Mouse (Mus musculus) erythroblast, adult 5-6 weeks (primary cell): ENCODE data around the gene Rrh. TPM values are rescaled to one million over a fixed set of nuclear protein-coding genes. Genes with fewer than 3 reads are reported as not detected.

Source experiments
- ATAC-seq: replicated peaks from 2 replicates; pipeline ENCODE4 v1.8.0; 2016; ENCODE audit warnings: moderate number of reproducible peaks, mild to moderate bottlenecking, moderate TSS enrichment, inconsistent platforms; ENCODE audit not compliant: poor library complexity, low FRiP score, severe bottlenecking
- total RNA-seq, 2 experiments: library from RNA; stranded (forward) in 1 of 2; stranded (reverse) in 1 of 2; fragments of 150-400 nt in 1 of 2; fragments of 200-764, 138-1000 nt in 1 of 2; gene quantifications; 2 replicates each; pipeline versions ENCODE4 v1.2.3 to v1.2.4; 2015 to 2017; ENCODE audit warnings: low replicate concordance in 2 of 2

The Rrh gene
- total RNA-seq (2015; ENCODE audit: low replicate concordance) (not detected in 2 replicates), total RNA-seq (2017; ENCODE audit: low replicate concordance) (not detected in 2 replicates)

DNA sequence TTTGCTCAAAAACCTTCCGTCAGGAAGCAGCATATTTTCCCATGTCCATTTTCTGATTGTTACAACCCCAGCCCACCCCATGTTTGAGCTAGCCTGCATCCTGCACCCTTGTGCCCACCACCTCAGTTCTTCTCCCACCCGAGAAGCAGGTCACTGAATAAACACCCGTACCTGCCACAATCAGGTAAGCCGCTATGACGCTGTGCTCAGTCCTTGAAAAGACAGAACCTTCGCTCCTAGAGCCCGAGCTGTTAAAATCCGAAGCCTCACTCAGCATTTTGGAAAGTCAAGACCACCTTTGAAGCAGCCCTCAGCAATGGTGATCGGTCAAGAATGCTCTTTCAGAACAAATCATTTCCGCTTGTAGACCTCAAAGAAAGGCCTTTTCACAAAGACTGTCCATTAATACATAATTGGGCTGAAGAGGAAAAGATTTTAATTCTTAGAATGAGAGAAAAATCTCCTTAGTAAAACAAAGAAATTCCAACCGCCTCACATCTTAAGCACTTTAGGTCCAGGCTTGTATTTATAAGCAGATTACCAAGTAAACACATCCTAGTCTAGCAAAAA is at the start of gene Rrh:
Gene Rrh (minus strand): TSS at position 382 of the 570 bp plus-strand sequence.
- ATAC-seq, result no peak

DNA sequence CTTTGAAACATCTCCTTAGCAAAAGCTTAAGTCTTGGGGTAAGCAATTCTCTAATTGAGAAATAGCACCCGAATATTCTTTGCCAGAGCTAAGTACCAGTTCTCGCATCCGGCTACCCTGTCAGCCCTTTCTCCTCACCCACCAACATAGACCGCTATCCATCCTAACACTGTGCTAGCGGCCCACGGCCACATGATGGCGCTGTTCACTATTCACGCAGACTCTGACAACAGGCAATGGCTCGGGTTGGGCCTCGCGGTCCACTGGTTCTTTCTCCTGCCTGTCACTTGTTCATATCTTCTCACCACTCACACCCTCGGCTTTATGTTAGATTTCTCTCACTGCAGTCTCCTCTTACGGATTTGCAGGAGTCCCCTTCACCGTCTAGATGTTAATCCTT is 41.3 kb upstream of the Rrh start:
- no peak; the same call in 1 of the 2 replicates for ATAC-seq

DNA sequence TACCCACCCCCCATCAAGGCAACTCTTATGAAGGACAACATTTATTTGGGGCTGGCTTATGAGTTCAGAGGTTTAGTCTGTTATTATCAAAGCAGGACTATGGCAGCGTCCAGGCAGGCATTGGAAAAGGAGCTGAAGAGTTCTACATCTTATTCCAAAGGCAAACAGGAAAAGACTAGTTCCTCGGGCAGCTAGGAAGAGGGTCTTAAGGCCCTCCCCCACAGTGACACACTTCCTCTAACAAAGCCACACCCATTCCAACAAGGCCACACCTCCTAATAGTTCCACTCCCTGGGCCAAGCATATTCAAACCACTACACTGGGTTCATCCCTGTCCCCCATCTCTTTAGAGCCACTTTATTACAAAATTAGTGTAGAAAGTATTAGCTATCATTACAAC is 40.2 kb upstream of the Rrh start:
- ATAC-seq, result no peak

DNA sequence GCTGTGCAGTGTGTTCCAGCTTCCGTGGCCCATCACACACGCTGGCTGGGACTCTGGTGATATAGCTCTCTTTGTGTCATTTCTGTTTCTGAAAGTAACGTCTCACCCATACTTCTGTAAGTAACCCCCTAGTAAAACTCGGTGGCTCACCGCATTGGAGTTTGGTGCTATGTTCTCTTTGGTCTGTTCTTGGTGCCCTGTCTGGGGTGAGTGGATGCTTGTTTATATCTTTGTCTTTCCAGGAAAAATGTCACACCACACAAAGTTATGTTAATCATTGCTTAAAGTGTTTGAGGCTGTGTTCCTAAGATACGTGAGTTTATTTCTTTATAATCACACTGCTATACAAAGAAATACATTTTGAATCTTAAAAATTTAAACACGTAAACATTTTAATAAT is 24.5 kb upstream of the Rrh start:
- no peak for ATAC-seq

DNA sequence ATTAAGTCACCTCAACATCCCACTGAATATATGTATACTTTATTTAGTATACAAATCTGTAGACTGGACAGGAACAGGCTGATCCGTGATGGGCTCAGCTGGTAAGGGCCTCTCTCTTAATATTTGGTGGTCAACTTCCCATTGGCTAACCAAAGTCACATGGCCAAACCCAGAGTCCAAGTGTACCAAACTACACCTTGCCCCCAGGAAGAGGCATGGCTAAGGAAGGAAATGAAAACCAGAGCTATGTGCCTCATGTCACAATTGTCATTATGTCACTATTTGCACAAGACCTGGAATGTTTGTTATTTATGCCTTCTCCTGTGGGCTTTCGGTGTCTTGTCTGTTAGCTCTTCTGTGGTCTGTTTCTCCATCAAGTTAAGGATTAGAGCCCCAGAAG is 23.5 kb upstream of the Rrh start:
- no peak for ATAC-seq

DNA sequence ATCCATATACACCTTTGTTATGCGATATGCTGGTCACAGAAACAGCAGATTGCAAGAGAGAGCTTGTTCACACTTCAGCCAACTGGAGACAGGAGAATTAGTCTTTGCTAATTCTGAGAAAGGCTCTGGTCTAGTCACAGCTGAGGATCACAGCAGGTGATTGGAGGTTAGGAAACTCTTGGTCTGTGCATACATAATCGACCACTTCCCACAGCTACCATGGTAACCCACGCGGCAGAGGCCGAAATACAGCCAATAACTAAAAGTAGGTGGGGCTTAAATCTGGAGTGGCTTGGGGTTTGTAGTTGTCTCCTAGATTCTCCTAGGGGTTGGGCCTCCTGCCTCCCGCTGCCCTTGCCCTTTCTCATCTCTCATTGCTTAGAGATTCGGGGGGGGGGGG is 15.6 kb upstream of the Rrh start:
- no peak for ATAC-seq

DNA sequence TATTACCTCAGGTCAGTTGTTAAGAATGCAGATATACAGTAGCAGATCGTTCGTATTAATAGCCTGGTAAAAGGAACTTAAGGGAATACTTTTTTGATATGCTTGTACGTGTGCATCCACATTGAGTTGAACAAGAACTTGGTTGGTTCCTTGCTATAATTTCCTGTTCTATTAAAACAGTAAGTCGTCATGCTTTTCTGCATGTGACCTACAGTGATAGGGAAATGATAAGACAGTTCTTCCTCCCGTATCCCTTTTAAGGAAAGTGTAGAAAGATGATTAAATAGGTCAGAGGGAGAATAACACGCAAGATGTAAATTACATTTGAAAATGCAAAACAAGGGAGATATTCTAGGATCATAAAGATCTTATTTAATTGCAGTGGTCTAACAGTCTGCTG is 14.6 kb upstream of the Rrh start:
- ATAC-seq, result no peak

DNA sequence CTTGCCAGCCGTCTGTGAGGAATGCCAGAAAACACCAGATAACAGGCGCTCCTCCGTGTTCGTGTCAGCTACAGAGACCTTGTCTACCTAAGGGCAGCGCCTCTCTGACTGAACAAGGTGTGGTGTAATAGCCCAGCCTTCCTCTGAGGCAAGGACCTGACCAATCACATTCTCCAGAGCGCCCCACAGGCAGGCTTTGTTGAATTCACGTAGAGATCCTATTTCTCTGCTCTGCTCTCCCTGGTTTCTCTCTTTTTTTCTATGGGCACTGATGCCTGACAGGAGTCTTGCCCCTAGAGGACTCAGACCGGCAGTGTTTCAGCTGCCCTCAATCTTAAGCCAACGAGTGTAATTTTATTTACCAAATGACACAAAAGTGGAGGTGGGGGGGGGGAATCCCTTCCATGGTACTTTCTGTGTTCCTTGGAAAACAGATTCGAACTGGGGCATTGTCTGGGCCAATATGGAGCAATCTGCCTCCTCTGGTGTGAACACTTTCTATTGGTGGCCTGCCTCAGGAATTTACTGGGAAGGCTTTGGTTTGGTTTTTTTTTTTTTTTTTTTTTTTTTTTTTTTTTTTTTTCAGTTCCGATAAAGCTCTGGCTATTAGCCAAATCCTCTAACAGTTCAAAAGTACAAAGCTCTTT is 13.8 kb upstream of the Rrh start:
- ATAC-seq, result no peak

DNA sequence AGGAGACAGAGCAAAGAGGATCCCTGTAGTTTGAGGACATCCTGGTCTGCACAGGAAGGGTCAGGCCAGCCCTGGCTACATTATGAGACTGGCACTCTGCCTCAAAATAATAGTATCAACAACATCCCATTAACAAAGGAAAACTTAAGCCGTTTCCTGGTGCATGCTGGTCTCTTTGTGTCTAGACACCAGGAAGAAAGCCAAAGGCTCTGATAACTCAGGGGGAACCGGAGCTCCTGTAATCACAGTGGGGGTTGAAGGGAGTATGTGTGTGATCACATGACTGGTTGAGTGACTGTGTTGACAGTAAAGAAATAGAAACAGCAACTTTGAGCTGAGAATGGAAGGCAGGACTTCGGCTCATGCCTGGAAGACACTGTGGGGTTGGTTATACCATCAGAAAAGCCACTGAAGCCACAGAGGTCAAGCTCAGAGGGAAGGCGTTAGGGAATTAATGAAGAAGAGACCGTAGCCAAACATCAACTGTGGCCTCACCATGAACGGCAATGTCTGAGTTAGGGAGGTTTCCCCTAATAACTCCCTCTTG is 13.1 kb upstream of the Rrh start, which contains the start of gene Cfi:
Gene Cfi (plus strand): TSS at position 497 of the 547 bp plus-strand sequence.
- no peak for ATAC-seq

DNA sequence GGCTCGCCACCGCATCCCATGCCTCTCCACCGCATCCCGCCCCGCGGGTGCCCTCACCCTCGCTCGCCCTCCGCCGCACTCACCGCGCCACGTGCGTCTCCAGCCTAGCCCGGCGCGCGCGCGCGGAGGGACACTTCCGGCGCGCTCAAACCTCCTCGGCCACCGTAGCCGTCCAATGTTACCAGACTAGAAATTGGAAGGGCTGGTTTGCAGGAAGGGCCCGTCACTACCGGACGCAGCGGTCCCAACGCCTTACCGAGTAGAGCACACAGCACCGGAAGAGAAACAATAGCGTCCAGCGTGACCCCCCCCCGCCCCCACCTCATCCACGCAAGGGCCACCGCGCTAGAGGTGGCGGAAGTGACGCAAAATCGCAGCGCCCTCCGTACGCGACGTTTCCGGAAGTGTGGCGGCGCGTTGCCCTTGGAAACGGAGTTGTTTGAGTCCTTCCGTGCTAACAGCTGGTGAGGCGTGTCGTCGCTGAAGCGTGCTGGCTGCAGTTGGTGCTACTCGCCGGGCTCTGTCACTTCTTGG is 8.7 kb upstream of the Rrh start, which contains the start of gene Gar1:
Gene Gar1 (minus strand): TSS at position 362 of the 534 bp plus-strand sequence.
- peak; percentile 98 for ATAC-seq

DNA sequence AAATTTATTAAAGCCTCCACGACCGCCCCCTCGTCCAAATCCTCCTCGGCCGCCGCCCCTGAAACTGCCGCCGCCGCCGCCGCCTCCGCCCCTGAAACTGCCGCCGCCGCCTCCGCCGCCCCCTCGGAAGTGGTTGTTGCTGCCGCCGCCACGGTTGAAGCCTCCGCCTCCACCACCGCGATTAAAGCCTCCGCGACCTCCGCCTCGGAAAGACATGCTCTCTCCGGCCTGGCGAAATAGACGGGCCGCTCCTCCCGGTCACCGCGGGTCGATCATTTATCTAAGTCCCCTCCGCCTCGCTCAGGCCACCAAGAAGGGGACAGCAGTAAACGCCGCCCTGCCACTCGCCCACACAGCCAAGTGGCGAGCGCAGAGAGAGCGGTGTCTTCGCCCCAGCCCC is 8.2 kb upstream of the Rrh start:
- no peak for ATAC-seq

DNA sequence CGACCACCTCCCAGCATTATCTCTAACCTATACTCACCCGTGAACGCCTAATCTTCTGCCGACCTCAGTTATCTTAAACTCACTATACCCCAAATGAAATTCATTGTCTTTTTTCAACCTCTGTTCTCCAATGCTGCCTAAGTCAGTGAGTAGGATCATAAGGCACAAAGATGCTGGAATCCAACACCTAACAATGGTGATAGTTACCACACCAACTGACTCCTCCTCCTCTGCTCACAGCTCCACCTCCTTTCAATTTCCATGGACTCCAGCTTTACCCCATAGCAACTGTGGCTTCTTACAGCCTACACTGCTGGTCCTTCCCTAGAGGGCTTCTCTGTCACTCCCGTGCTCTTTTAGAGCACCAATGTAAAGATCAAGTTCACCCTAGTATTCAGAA is 5.3 kb upstream of the Rrh start:
- ATAC-seq, result no peak

DNA sequence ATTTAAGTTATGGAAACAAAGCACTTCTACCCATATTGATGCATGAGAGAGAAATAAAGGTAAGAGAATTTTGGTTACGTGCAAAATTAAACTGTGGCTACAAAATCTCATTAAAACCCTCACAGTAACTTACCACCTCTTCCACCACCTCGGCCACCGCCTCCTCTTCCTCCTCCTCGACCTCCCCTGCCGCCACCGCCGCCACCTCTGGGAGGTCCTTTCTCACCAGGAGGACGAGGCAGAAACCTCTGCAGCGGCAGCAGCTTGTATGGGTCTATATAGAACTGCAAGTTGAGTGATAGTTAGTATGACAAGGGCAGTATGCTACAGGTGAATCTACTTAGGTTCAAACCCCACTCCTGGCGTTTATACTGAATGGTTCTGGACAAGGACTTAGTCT is 4.3 kb upstream of the Rrh start:
- no peak for ATAC-seq

DNA sequence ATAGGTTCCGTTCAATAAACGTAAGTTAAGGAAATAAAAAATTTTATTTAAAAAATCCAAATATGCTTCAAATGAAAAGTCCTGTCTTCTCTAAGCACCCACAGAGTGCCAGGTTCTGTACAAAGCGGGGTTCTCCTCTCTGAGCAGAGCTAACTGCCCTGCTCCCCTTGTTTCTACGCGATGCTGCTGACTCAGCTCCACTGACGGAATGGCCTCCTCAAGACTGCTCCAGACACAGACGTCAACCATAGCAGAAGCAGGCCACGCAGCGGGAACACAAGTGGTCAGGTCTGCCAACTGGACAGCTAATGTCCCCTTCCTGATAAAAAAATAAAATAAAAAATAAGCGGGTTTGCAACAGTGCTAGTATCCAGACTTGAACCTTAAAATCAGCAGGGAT is 2.5 kb upstream of the Rrh start:
- ATAC-seq, result no peak

DNA sequence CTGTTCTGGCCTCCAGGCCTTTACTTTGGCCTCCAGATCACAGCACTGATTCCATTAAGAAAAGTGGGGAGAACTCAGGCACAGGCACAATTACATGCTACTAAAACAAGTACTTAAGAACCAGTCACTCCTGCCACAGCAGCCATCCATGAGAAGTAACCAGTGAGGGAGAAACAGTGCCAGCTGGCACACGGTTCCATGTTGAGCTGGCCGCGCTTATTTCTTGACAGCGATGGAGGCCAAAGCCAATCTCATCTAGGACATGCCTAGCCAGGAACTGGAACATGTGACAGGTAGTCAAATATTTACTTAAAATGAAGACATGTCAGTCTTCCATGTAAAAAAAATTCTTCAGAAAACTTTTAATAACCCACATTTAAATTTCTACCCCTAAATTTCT is 1.8 kb upstream of the Rrh start:
- no peak for ATAC-seq

DNA sequence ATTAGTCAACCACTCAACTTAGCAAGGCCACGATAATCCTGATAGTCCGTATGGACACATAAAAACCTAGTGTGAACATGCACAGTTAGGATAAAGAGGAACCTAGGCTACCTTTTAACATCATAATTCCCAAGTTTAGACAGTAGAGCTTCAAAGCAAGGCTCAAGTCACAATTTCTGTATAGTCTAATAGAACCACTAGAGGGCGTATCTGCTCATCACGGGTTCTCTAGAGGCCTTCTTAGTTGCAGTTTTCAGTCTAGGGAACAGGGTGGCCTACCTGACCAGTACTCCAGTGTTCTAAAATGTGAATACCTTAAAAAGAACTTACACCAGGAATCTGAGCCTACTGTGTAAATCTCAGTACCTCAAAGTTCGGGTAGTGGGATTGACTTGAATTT is 906 bp upstream of the Rrh start:
- ATAC-seq, result peak; percentile 65; the same call in 1 of the 2 replicates

DNA sequence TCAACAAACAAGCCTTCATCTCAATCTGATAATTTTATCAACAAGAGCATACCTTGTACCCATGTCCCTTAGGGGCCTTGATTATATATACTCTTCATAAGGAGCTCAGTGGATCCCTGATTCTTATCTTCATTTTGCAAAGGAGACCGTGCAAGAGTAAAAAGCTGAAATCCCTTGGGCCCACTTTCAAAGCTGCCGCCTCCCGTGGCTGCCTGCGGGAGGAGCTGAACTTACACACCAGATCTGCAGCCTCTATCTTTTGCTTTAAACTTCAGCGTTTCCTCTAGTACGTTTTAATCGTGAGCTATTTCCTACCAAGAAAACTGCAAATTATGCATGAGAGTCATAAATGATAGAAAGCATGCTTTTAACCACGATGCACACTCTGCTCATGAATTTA is 651 bp downstream of the Rrh start:
- no peak for ATAC-seq

DNA sequence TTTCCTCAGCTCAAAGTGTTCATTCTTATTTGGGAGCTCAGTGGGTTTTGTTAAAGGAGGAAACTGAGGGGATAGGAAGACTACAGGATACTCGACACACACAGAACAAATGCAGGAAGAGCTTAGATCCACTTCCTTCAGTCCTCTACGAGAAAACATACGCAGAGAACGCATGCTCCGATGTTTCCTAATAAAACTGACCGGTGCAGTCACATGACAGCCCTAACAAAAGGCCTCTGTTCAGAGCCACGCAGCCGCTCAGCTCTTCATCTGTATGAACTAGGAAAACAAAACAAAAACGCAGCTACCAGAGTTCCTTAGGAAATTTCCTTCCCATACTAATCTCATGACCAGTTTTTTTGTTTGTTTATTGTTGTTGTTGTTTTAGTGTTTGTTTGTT is 1.5 kb downstream of the Rrh start:
- ATAC-seq, result no peak

DNA sequence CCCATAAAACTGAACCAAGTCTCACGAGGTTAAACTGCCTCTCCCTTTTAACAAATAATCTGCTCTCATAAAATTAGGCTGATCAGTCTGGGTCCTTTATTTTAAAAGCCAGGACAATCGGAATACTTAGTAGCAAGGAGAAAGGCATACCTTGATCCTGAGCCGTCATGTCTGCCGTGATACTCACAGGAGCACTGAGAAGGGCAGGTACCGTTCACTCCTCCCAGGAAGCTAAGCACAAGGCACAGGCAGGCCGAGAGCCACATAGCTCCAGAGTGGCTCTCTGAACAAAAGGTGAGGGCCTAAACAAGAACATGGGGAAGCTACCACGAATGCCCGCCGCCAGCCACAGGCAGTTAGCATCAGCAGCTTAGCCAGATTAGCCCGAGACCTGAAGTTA is 18.6 kb downstream of the Rrh start, which contains the start of gene Lrit3:
Gene Lrit3 (minus strand): TSS at position 266 of the 400 bp plus-strand sequence.
- ATAC-seq, result no peak

DNA sequence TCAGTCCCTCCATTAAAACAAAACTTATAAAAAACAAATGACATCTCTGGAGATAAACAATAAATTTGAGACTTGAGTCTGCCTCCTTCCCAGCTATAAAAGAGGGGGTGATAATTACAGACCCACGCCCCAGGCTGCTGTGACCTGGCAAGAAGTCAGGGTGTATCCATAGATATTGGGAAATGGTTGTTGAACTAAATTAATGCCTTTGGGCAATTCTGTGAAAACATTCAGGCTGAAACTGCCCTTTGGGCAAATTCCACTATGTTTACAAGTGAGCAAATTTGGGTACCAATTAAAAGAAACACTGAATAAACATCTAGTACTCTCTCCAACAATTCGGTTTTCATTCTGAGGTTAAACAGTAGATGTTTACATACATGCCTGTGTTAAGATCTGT is 23.4 kb downstream of the Rrh start:
- ATAC-seq, result no peak

DNA sequence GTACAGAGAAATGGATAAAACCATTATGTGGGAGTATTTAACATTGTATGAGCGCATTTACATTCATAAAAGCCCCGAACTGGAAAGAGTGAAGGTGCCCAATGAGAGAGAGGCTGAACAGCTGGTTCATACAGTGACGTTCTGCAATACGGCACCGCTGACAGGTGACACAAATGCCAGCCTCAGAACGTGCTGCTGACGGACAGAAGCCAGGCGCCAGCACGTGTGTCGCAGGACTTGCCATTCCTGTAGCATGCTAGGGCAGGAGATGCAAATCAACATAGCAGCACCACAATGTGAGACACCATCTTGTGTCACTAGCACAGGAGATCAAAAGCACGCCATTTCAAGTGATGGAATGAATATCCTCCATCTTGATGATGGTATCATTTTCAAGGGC is 23.8 kb downstream of the Rrh start:
- ATAC-seq, result no peak
